Mouse (Mus musculus): Measurements from ENCODE around the gene H2-D1. TPM values are rescaled to one million over a fixed set of nuclear protein-coding genes. Genes with fewer than 3 reads are reported as not detected.

The H2-D1 gene
- total and polyA plus RNA-seq, 3 experiments, result 659 to 944 (median 880) TPM

DNA sequence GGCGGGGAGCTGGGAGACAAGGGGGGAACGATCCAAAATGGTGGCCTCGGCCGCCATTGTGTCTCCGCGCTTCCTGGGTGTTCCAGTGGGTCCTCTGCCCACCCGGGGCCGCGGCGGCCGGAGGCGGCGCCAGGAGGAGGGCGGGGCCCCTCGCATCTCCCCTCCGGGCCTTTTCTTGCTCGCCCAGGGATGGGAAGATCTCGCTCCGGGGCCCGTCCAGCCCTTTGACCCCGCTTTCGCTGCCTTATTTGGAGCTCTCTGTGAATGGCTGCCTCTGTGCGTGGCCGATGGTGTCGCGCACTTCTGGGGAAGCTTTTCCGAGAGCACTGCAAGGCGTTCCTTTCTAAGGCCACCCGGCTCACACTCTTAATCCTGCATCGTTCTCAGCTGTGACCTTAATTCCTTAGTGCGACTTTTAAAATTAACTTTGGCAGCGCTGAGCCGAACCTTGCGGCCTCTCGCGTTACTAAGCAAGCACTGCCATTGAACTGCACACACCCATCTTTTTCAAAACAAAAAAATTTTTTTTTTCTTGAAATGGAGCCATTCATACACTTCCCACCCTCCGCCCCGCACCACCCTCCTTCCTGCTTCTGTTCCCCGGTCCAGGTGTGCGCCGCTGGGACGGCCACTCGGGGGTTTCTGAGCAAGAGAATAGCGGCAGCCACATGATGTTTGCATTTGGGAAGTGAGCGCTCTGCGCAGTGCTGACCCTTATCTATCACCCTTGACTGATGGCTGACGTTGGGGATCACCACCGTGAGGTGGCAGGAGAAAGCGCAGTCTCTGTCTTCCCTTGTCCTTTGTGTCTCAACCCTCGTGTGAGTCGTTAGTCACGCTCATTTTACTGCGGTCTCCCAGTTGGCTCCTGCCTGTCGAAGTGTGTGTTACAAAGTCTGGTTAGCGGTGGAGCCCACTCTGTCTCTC lies 20.3 kb upstream of the H2-D1 start:
- DNase-seq (ENCODE audit: extremely low read depth), result peak; percentile 66
- peak overlapping the region; percentile 88 for H3K27ac ChIP-seq (ENCODE audit: insufficient read depth, low read depth)
- H3K4me1 ChIP-seq (ENCODE audit: control insufficient read depth in 1 of 2, insufficient read depth in 2 of 2), result peaks cover 6 to 45% of the 10 kb centered on the region in 2 experiments
- peak overlapping the region; percentile 90 to 92 (median 92) for H3K4me3 ChIP-seq (replicated peaks in 1 of 3; ENCODE audit: low read depth in 2 of 3, low read length in 2 of 3, poor library complexity in 1 of 3)
- H3K9me3 ChIP-seq (replicated peaks; ENCODE audit: low read length), result no peaks in the 10 kb centered on the region
- TF ChIP-seq E2F4 (IDR thresholded peaks at IDR 0.05; ENCODE audit: insufficient replicate concordance, low read depth, low read length) (no peak), UBTF (IDR thresholded peaks at IDR 0.05; ENCODE audit: low read depth, low read length) (0 out of 2 replicates have a peak, but pooled peaks have one; percentile 42), TBP (conservative IDR thresholded peaks at IDR 0.05; ENCODE audit: low read depth, low read length) (0 out of 2 replicates have a peak, but pooled peaks have one; percentile 44), EP300 (IDR thresholded peaks at IDR 0.05; ENCODE audit: low read length) (no peak), IRF4 (IDR thresholded peaks at IDR 0.05; ENCODE audit: low read depth, low read length) (no peak), ELF1 (IDR thresholded peaks at IDR 0.05; ENCODE audit: low read depth, low read length) (0 out of 2 replicates have a peak, but pooled peaks have one; percentile 18), BHLHE40 (IDR thresholded peaks at IDR 0.05; ENCODE audit: low read depth, low read length) (0 out of 2 replicates have a peak, but pooled peaks have one; percentile 37), MAFK (IDR thresholded peaks at IDR 0.05; ENCODE audit: insufficient replicate concordance, low read length) (no peak), MEF2A (IDR thresholded peaks at IDR 0.05; ENCODE audit: borderline replicate concordance, low read depth, low read length) (no peak), MAX (IDR thresholded peaks at IDR 0.05; ENCODE audit: low read length) (no peak; the same call in 1 of the 2 replicates), CHD1 (IDR thresholded peaks at IDR 0.05; ENCODE audit: low read depth, low read length) (peak; percentile 66; the same call in 1 of the 2 replicates), RCOR1 (conservative IDR thresholded peaks at IDR 0.05; ENCODE audit: low read depth, low read length) (no peak), KAT2A (IDR thresholded peaks at IDR 0.05; ENCODE audit: insufficient replicate concordance, low read length) (no peak), ZC3H11A (IDR thresholded peaks at IDR 0.05; ENCODE audit: low read depth, low read length) (no peak), NELFE (IDR thresholded peaks at IDR 0.05; ENCODE audit: low read depth, low read length) (no peak), ZNF384 (IDR thresholded peaks at IDR 0.05; ENCODE audit: low read depth, low read length) (no peak), JUND (conservative IDR thresholded peaks at IDR 0.05; ENCODE audit: low read depth, low read length) (no peak), RAD21 (IDR thresholded peaks at IDR 0.05; ENCODE audit: low read depth, low read length) (no peak), ZMIZ1 (IDR thresholded peaks at IDR 0.05; ENCODE audit: low read depth, low read length) (0 out of 2 replicates have a peak, but pooled peaks have one; percentile 25), NRF1 (IDR thresholded peaks at IDR 0.05; ENCODE audit: low read depth, low read length) (0 out of 2 replicates have a peak, but pooled peaks have one; percentile 30), HCFC1 (IDR thresholded peaks at IDR 0.05; ENCODE audit: low read depth, low read length) (peak; percentile 8; the same call in 1 of the 2 replicates), MXI1 (IDR thresholded peaks at IDR 0.05; ENCODE audit: low read depth, low read length) (0 out of 2 replicates have a peak, but pooled peaks have one; percentile 18), USF2 (conservative IDR thresholded peaks at IDR 0.05; ENCODE audit: low read depth, low read length) (no peak), POLR2A (IDR thresholded peaks at IDR 0.05; ENCODE audit: low read depth, low read length) (peak; percentile 17), SIN3A (IDR thresholded peaks at IDR 0.05; ENCODE audit: low read length) (peak; percentile 77), POLR2AphosphoS2 (IDR thresholded peaks at IDR 0.05; ENCODE audit: low read depth, low read length) (peak; percentile 65; the same call in 1 of the 2 replicates)
- in situ Hi-C loops (cut with MboI; ENCODE audit: low pct_ligation_motif_present, low pct_unique_long_range_greater_than_20kb, low sequenced_read_pairs), result no loop called here
- peak overlapping the region; percentile 76; the same call in 1 of the 2 replicates for H3K4me2 ChIP-seq (ENCODE audit: insufficient read depth, low read depth, poor library complexity, severe bottlenecking)
- H3K36me3 ChIP-seq (replicated peaks in 1 of 2; ENCODE audit: control insufficient read depth in 1 of 2, insufficient read depth in 1 of 2, low read length in 1 of 2), result peaks cover 36 to 55% of the 10 kb centered on the region in 2 experiments
- peak overlapping the region; percentile 99 for H3K9ac ChIP-seq (ENCODE audit: insufficient read depth, low read depth)
- H3K27me3 ChIP-seq (replicated peaks), result peaks cover 6% of the 10 kb centered on the region
- dilution Hi-C loops (cut with MboI; ENCODE audit: extremely low pct_ligation_motif_present, extremely low pct_unique_long_range_greater_than_20kb, low sequenced_read_pairs), result no loop called here
- peaks cover 52% of the 10 kb centered on the region for H3K79me2 ChIP-seq (replicated peaks; ENCODE audit: control insufficient read depth, extremely low read depth, insufficient read depth, poor library complexity, severe bottlenecking)

Data from CH12.LX (cell line).